Mouse (Mus musculus): ENCODE measurements around the gene Krcc1.
A peak's percentile ranks its signal among the peaks of the same experiment; 100 is the strongest.
"Not testable (repeated sequence)": the region's sequence is repeated elsewhere in the genome, so short reads cannot be mapped to it uniquely, and the experiment has no call there.

Krcc1 gene

DNA sequence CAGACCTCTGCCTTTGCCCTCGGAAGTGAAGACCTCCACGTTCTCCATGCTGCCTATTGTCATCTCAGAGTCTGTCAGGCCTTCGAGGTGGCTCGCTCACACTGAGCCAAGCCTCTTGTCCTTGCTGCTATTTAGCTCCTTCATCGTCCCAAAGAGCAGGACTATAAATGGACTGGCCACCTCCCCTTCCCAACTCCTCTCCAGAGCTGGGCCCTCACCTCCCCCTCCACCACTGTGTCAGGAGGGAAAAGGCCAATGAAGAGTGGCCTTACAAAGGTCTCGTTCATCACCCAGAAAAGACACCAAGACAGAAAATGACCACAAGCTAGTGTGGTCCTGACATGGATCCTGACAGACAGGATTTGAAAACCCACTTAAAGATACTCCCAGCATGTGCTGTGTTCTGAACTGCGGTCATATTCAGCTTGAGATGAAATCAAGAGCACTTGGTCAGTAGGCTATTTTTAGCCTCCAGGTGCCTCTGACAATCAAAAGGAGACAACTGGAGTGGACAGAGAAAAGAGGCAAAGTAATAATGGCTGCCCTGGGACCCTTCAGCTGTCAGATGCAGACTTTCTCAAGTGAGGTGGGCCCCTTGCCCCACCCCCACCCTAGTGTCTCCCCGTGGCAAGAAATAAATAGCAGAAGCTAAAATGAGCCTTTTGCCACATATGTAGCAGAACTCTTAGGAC is 9.2 kb upstream of the Krcc1 start:
- DNase-seq, result no peak

- DNase-seq, result not testable (repeated sequence)
Observed at GRCm38 (mm10) chr6:71267603-71268002, 3.9 kb upstream of the Krcc1 start.

DNA sequence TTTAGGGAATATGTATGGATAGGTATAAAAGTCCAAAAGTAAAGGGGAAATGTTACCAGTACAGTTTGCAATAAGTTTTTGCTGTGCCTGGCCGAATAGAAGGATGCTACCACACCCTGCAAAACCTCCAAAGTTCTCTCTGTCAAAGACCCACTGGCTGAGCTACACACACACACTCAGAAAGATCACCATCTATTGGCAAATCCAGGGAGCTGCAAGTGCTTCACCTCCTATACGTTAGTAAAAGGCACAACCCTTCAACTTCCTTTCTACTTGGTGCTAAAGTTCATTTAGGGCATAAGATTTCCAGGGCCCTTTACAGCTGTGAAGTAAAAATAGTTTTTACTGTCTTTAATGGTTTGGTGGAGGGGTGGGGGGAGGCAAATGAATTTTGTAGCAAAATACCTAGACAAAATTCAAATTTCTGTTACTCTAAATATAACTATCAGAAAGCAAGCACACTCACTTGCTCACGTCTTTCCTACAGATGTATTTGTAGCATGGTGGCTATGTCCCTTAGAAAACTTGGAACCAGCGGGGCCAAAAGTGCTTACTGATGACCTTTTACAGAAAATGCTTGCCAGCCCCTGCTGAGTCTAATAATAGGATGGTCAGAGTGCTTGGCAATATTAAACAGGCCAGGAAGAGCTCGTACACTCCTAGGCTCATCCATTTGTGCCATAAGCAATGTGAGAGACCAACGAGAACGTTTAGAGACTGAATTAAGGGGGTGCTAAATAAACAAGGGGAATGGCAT is 2.4 kb upstream of the Krcc1 start:
- DNase-seq, result peak; percentile 10 to 13

DNA sequence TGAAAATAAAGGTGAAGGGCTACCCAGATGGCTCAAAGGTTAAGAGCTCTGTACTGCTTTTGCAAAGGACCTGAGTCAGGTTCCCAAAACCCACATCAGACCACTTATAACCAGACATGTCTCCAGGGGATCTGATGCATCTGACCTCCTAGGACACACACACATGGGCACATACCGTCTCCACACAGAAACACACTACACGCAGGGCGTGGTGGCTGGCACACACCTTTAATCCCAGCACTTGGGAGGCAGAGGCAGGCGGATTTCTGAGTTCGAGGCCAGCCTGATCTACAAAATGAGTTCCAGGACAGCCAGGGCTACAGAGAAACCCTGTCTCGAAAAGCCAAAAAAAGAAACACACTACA is 1.8 kb upstream of the Krcc1 start:
- DNase-seq, result not testable (repeated sequence)

- peak; percentile 53 to 56 for DNase-seq
Observed at GRCm38 (mm10) chr6:71270301-71271056, 998 bp upstream of the Krcc1 start.

DNA sequence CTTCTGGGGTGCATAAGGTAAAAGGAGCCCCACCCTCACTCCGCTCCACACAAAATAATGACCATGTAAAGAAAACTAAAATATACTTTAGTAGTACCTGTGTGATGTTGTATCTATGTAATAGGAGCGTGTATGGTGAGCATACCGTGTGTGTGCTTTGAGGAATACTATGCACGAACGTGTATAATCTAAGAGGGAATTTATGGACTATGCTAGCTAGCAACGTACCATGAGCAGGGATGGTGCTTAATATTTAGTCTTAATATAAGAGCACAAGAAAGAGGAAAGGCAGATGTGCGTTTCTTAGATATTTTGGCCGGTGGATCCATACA is 454 bp upstream of the Krcc1 start:
- DNase-seq, result no peak

GRCm38 (mm10) chr6:71272316-71272741 is 852 bp downstream of the Krcc1 start:
- DNase-seq, result peak; percentile 22 to 31

GRCm38 (mm10) chr6:71273715-71274114 is 2.2 kb downstream of the Krcc1 start:
- no peak for DNase-seq

GRCm38 (mm10) chr6:71274621-71275020 is 3.1 kb downstream of the Krcc1 start:
- no peak for DNase-seq

DNA sequence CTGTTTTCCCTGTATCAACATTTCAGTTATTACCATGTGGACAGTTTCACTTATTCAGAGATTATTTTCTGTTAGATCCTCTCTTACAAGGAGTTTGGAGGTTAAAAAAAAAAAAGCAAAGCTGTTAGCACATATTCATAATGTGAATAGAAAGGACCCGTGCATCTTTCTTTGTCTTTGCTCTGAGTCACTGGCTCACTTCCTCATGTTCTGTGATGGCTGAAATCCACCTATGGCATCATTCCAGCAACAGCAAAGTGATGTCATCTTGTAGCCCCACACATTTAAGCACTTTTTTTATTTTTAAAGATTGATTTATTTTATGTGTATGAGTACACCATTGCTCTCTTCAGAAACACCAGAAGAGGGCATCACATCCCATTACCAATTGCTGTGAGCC is 7.9 kb downstream of the Krcc1 start:
- DNase-seq, result no peak

DNA sequence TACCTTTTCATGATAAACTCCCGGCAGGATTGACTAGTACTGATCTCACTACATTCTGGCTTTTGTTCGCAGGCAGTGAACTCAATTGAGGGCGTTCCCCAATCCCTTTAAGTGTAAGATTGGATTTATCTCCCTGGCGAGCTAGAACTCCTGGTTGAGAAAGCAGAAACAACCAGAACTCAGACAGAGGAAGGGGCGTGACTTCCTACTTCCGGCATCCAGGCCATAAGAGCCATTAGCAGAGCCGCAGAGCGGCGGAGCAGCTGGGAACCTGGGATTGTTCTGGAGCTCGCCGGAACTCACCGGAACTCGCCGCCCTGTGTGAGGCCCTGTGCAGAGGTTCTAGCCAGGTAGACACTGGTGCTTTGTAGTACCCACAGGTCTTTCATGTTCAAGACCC is 22.0 kb downstream of the Krcc1 start:
- DNase-seq, result no peak

DNA sequence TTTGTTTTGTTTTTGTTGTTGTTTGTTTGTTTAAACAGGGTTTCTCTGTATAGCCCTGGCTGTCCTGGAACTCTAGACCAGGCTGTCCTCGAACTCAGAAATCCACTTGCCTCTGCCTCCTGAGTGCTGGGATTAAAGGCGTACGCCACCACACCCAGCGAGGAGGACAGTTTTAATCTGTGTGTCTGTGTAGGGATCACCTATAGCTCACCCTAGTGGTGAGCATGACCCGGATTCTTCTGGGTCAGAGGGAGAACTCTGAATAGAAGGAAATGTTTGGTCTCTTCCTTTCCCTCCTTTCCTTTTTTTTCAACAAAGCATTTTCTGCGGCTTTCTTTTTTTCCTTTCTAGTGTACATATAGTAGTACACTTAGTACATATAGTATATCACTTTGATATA is 23.8 kb downstream of the Krcc1 start:
- no peak for DNase-seq

GRCm38 (mm10) chr6:71298051-71298450 is 26.6 kb downstream of the Krcc1 start:
- no peak for DNase-seq

- DNase-seq, result peak in 1 of 2 experiments; percentile 28
Observed at GRCm38 (mm10) chr6:71298751-71299150, 27.3 kb downstream of the Krcc1 start.

GRCm38 (mm10) chr6:71302097-71302731 is 30.7 kb downstream of the Krcc1 start:
- no peak for DNase-seq

GRCm38 (mm10) chr6:71307486-71307885 is 36.0 kb downstream of the Krcc1 start:
- DNase-seq, result no peak

- no peak for DNase-seq
Observed at GRCm38 (mm10) chr6:71321826-71322283, 50.4 kb downstream of the Krcc1 start, which contains the start of gene Smyd1. TSS of gene Smyd1 (minus strand) at chr6:71322233.

DNA sequence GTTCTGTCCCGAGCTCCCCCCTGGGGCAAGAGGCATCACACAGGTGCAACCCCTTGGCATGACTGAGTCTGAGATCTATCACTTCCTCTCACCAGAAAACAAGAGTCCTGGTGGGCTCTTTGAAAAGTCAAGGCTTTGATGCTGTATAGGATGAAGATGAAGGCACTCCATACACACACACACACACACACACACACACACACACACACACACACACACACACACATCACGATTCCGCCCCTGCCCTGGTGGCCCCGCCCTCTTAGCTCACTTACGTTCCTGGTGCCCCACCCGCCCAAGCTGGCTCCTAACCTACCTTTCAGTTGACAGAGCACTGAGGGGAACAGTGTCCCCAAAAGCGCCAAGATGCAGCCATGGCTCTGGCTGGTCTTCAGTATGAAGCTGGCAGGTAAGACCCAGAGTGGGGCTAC is 51.0 kb downstream of the Krcc1 start, which contains the start of gene Cd8b1:
Gene Cd8b1, plus strand, starts transcription at position 298 of the 431 bp plus-strand sequence.
- no peak for DNase-seq

DNA sequence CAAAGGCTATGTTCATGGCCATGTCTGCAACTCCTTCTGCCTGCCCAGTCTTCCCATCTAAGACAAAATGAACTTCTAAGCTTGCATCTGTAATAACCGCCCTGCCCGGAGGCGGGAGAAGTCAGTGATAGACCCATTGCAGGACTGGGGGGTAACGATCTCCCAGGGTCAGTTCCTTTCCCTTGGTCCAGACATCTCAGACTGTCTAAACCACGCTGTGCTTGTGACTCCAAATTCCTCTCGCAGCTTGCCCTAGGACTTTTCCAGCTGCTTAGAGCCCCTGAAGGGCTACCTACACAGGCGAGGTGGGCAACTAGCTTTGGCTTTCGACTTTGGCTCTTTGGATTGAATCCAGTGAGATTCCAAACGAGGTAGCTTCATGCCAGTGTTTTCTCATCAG is 53.3 kb downstream of the Krcc1 start:
- no peak for DNase-seq

- no peak for DNase-seq
Observed at GRCm38 (mm10) chr6:71329881-71330280, 58.4 kb downstream of the Krcc1 start.

DNA sequence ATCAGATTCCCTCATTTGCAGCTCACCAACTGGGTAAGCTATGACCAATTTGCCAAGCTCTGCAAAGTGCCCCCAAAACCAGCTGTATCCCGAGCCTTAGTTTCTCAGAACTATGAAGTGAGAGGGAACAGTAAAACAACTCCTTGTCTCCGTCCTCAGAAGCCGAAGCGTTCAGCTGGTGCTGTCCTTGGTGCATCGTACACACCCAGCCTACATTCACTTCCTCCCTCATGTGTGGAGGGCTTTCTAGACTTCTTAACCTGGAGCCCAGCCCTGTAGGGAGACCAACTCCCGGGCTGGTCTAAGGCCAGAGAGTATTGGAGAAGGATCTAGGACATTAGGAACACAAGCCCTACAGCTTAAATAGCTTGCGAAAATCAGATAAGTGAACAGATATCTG is 59.0 kb downstream of the Krcc1 start:
- DNase-seq, result no peak

DNA sequence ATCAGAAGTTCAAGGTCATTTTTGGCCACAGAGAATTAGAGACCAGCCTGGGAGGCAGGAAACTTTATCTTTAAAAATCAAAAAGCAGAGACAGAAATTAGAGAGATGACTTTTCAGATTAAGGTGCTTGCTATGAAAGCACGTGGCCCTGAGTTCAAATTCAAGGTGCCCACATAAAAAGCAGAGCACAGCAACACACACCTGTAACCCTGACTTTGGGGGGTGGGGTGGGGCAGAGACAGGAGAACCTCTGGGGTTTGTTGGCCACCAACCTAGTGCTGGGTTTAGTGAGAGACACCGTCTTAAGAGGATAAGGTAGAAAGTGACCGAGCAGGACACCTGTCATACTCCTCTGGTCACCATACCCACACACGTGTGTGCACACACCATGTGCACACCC is 60.0 kb downstream of the Krcc1 start:
- DNase-seq, result not testable (repeated sequence)

Measured in kidney, adult 8-10 months (tissue).